Mouse (Mus musculus) cerebellum, adult 9-10 months (tissue): Measurements from ENCODE around the gene Tmod2.
A peak's percentile ranks its signal among the peaks of the same experiment; 100 is the strongest.
"Not testable (repeated sequence)": the region's sequence is repeated elsewhere in the genome, so short reads cannot be mapped to it uniquely, and the experiment has no call there.

Experiments
- DNase-seq: peaks from one replicate; pipeline ENCODE4 v3.0.0; 2022

The Tmod2 gene

DNA sequence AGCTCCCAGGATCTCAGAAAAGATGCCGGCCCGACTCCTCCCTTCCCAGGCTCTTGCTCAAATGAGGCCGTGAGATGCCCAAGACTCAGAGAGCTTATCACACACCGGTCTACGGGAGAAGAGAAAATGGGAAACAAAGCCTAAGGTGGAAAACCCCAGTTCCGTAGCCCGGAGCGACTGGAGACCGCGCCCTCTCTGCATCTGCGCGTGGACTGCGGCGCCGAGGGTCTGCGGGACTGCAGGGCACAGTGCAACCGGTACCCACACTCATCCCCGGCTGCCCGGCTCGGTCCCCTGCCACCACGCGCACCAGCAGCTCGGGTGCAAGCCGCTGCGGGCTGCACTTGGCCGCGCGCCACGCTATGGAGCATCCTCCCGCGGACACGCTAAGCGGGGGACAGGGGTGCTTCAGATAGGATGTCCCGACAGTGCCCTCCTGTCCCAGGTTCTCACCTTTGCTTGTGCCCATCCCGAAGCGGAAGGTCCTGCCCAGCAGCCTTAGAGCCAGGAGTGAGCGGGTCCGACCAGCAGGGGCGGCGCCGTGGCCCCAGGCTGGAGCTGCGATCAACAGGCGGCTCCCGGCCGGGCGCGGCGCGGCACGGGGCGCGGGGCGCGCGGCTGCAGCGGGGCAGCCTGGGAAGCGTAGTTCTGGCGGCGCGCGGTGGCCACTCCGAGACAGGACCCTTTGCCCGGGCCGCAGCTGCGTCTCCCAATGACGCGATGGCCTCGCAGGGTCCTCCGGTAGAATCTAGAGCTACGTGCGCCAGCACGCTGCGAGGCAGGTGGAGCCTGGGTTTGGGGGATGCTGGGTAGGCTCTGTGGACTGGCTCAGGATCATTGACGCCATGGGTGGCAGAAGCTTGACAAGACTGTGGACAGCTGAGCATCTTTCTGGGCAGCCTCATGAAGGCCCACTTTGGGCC lies at the start of gene Tmod2:
Gene Tmod2, minus strand, starts transcription at position 755 of the 923 bp plus-strand sequence.
- DNase-seq = peak; percentile 87

- no peak for DNase-seq
Measured at GRCm38 (mm10) chr9:75660917-75661316, 49.8 kb upstream of the Tmod2 start.

DNA sequence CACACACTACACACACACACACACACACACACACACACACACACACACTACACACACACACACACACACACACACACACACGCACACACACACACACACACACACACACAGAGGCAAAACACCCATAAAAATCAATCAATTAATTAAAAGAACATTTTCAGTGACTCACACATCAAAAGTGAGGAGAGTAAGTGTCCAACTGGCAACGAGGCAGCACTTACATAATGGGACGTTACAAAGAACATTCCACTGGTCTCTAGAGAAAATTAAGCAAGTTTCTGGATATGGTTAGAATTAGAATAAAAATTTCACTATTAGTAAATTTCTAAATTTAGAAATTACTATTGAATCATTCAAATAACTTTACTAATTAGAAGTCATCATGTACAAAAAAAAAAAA lies 45.3 kb upstream of the Tmod2 start:
- not testable (repeated sequence) for DNase-seq

GRCm38 (mm10) chr9:75653981-75654911 lies 43.1 kb upstream of the Tmod2 start:
- no peak for DNase-seq

- DNase-seq = no peak
Measured at GRCm38 (mm10) chr9:75645405-75645804, 34.3 kb upstream of the Tmod2 start.

DNA sequence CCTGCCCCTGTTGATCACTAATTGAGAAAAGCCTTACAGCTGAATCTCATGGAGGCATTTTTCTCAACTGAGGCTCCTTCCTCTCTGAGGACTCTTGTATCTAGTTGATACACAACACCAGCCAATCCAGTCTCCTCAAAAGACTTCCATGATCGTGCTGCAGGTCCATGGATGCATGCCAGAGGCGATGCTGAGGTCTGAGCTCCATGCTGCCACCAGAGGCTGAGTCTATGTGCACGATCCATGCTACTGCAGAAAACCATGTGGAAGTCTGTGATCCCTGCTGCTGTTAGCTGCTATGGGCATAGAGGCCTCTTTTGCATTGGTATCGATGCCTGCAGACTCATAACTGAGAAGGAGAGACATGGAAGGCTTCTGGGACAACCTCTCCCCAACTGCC lies 23.1 kb upstream of the Tmod2 start:
- DNase-seq = no peak

DNA sequence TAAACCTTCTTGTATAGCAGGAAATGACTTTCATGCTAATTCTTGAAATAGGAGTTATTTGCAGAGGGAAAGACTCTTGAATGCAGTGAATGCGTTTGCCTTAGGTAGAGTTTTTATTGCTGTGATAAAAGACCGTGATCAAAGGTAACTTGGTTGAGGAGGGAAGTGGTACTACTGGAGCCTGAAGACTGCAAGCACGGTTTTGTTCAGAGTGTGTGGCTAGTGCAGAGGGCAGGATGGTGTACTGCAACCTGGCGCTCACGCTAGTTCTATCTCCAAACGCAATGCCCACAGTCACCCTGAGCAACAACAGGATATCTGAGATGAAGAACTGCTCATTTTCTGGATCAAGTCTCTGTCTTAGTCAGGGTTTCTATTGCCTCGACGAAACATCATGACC lies 22.5 kb upstream of the Tmod2 start:
- no peak for DNase-seq

- peak; percentile 63 for DNase-seq
Measured at GRCm38 (mm10) chr9:75632902-75633301, 21.8 kb upstream of the Tmod2 start.

DNA sequence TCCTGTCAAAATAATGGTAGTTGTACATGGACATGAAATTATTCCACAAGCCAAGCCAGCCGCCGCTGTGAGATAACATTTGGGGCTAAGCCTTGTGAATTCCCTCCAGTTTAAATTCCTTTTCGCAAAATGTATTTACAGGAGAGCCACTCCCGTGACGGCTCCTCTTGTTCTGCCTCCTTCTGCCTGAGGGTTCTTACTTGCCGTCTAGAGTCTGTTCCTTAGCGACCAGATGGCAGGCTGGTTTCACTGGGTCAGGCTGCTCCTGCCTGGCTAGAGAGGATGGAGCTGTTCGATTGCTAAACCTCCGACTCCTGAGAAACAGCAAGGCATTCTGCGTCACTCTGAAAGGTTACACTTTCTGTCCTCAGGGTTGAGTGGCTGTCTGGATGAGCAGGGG lies 21.0 kb upstream of the Tmod2 start:
- peak; percentile 34 for DNase-seq

DNA sequence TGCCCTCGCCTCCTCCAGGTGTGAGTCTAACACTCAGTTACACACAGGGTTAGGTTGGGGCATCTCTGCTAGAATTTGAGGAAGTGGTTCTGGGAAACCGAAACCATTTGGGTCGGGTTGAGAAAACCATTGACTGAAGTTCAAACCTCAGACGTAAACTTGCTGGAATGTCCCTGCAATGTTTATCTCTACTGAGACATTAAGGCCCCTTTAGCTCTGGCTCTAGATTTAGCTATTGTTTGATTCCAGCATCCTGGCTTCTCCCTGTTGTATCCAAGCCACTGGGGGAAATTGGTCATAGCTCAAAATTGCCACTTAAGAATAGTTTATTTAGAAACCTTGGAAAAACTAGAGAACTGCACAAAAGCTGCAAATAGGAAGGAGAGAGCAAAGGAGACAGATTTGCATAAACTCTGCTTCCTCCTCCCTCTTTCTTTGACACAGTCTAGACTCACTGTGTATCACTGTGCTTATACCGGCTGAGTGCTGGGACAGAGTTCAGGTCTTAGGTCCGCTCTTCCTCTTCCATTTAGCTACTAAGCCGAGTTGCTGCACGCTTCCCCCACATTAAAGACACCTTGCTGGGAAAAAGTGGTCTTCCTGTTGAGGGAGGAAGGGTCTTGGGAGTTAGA lies 19.8 kb upstream of the Tmod2 start:
- no peak for DNase-seq

GRCm38 (mm10) chr9:75626308-75626604 lies 15.1 kb upstream of the Tmod2 start:
- peak; percentile 66 for DNase-seq

DNA sequence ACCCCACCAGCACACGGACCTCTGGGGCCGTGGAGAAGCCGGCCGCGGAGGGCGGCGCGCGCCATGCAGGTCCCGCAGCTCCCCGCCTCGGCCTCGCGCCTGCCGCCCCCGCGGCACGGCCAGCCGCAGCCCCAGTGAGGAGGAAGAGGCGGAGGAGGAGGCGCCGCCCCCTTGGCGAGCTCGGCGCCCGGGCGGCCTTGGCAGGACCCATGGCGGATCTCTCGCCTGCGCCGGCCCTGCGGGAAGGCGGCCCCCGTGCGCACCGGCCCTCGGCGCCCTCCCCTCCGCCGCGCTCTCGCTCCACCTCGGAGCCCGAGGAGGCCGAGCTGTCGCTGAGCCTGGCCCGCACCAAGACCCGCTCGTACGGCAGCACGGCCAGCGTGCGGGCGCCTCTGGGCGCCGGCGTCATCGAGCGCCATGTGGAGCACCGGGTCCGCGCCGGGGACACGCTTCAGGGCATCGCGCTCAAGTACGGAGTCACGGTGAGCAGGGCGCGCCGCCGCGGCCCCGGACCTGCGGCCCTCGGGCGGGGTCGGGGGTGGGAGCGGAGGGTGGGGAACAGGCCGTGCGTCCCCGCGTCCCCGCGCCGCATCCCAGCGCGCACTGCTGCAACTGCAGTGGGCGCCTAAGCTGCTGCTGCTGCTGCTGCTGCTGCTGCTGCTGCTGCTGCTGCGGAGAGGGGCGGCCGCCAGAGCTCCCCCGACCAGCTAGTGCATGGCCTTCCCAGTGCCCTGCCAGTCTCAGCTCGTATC lies 14.6 kb upstream of the Tmod2 start, which contains the start of gene Lysmd2:
Gene Lysmd2, plus strand, starts transcription at position 186 of the 752 bp plus-strand sequence.
- DNase-seq = peak; percentile 80

GRCm38 (mm10) chr9:75624983-75625555 lies 13.9 kb upstream of the Tmod2 start:
- DNase-seq = peak; percentile 54

DNA sequence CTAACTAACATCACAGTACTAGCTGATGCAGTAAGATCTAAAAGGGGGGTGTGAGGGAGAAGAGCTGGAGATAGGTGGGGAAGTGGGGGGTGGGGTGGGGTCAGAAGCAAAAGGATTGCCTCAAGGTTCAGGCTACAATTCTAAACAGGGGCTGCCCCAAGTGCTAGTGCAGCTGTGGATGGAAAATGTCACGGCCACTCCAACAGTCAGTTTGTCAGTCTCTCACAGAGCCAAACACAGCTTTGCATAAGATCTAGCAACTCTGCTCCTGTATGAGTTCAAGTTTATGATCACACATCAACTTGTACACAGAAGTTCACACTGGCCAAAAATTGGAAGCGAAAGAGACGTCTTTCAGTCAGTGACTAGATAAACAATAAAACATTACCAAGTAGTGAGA lies 10.3 kb upstream of the Tmod2 start:
- no peak for DNase-seq

- DNase-seq = not testable (repeated sequence)
Measured at GRCm38 (mm10) chr9:75619761-75620160, 8.6 kb upstream of the Tmod2 start.

DNA sequence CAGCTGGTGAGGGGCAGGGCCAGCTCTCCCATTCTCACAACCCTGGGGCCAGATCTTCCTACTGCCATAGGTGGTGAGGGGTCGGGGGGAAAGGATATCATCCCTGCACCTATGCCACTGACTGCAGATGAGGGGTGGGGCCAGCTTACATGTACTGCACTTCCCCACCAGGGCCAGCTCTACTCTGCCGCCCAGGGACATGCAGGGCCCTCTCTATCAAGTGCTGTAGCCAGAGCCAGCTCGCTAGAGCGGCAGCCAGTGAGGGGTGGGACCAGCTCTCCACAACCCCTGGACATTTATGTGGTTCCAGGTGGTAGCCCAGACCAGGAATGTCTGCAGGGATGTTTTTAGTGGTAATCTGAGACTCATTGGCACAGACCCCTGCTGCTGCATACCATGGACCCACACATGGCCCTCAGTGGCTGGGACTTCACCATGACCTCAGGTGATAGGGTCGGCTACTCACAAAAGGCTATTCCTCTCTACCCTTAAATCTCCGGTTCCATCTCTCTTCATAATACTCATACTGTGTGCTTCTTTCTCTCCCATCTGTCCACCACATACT lies 7.8 kb upstream of the Tmod2 start:
- no peak for DNase-seq

DNA sequence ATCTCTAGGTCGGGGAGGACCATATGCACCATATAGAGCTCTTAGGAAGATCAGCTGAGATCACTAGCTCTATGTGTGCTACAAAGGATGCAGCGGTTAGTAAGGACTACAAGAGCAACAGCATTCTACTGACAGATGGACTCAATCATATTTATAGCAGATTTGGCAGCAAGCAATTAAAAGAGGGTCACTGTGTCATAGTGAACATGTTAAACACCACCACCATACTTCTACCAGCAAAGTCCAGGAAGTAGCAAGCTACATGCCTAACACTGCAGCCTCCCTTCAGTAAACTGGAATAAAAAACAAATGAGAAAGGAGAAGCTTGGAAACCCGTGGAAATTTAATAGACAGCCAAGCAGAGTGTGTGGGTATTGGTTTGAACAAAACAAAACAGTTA lies 5.4 kb upstream of the Tmod2 start:
- no peak for DNase-seq

DNA sequence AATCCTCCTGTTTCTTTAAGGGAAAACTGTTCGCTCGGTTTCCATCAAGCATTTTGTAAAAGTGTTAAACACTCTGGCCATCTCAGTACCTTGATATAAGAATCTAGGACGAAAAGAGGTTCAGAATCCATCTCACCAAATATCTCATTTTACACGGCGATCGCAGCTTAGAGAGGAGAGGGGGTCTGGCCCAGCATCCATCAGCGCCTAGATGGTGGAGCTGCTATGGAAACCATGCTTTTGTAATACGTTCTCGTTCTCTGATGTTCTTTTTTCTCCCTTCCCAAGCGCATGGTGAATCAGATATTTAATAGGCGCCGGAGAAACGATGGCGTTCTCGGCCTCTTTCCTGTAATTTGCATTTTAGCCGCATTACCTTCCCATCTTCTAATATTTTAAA lies 1.2 kb downstream of the Tmod2 start:
- no peak for DNase-seq

GRCm38 (mm10) chr9:75609505-75609904 lies 1.6 kb downstream of the Tmod2 start:
- no peak for DNase-seq

GRCm38 (mm10) chr9:75607496-75607895 lies 3.6 kb downstream of the Tmod2 start:
- no peak for DNase-seq

DNA sequence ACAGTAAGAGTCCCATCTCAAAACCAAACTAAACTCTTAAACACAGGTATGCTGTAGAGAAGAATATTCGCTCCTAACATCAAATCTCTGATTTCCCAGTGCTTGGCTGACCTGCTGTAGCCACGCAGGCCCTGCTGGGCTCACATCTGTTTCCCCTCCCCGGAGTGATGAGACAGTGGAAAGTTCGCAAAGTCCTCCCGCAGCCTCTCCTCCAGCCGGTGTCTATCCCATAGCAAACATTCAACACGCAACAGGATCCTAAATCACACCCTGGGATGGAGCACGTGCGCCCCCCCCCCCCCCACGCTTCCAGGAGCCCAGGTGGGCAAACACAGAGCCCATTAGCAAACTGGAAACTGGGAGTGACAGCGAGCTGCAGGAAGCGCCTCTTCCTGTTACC lies 9.6 kb downstream of the Tmod2 start:
- no peak for DNase-seq
